Mouse (Mus musculus) erythroblast, embryonic 14.5 days (primary cell): ENCODE data around the gene Rasal3.

Experiments used
- GATA1 ChIP-seq: IDR thresholded peaks from 2 replicates; pipeline ENCODE4 v1.6.1; 2012; ENCODE audit warnings: low read length, inconsistent platforms, mixed read lengths
- TAL1 ChIP-seq: IDR thresholded peaks from 3 replicates; pipeline ENCODE4 v1.6.1; 2012; ENCODE audit warnings: low read length, inconsistent platforms, mixed read lengths

DNA sequence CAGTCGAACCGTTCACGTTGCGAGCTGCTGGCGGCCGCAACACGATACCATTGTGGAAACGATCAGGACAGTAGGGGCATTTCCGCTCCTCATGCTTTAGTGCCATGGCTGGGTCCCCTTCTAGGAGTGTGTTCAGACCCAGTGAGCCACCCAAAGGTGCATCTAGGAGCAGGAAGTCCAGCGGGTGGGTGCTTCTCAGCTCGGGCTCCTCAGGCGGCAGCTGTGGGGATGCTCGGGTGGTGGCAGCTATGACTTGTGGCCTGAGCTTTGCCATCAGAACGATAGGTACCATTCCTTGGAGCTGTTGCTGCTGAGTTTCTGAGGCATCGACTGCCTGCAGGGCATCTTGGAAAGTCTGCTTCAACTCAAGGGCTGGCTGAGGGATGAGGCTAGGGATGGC is 26.9 kb downstream of the Rasal3 start:
- TF ChIP-seq TAL1 (no peak), GATA1 (no peak)
